Mouse (Mus musculus) heart, adult 9 months (tissue): ENCODE data around the gene Mdm2.

Source experiments
- DNase-seq, 2 experiments: peaks; one replicate each; pipeline ENCODE4 v3.0.0; 2022; ENCODE audit warnings: low spot score in 2 of 2

Gene Mdm2

GRCm38 (mm10) chr10:117670092-117670491 is 40.5 kb downstream of the Mdm2 start:
- DNase-seq, result no peak

GRCm38 (mm10) chr10:117669449-117670090 is 41.0 kb downstream of the Mdm2 start:
- DNase-seq, result no peak

- no peak for DNase-seq
These were observed 41.8 kb downstream of the Mdm2 start for GRCm38 (mm10) chr10:117668546-117669300.

- no peak for DNase-seq
These were observed 42.7 kb downstream of the Mdm2 start for GRCm38 (mm10) chr10:117667663-117668507.

GRCm38 (mm10) chr10:117666947-117667630 is 43.5 kb downstream of the Mdm2 start:
- no peak for DNase-seq

- no peak for DNase-seq
These were observed 44.2 kb downstream of the Mdm2 start for GRCm38 (mm10) chr10:117666361-117666760.

- DNase-seq, result no peak
These were observed 44.9 kb downstream of the Mdm2 start for GRCm38 (mm10) chr10:117665376-117666275.

GRCm38 (mm10) chr10:117664926-117665209 is 45.7 kb downstream of the Mdm2 start:
- no peak for DNase-seq

GRCm38 (mm10) chr10:117664208-117664925 is 46.2 kb downstream of the Mdm2 start:
- DNase-seq, result no peak

GRCm38 (mm10) chr10:117663865-117664200 is 46.7 kb downstream of the Mdm2 start:
- no peak for DNase-seq

GRCm38 (mm10) chr10:117663056-117663864 is 47.3 kb downstream of the Mdm2 start:
- no peak for DNase-seq

- DNase-seq, result no peak
These were observed 48.1 kb downstream of the Mdm2 start for GRCm38 (mm10) chr10:117662316-117663055.

GRCm38 (mm10) chr10:117659819-117660218 is 50.7 kb downstream of the Mdm2 start:
- peak; percentile 33 to 70 for DNase-seq

- no peak for DNase-seq
These were observed 51.1 kb downstream of the Mdm2 start for GRCm38 (mm10) chr10:117659430-117659813.

GRCm38 (mm10) chr10:117658522-117659429 is 51.8 kb downstream of the Mdm2 start:
- DNase-seq, result no peak

GRCm38 (mm10) chr10:117657659-117658306 is 52.8 kb downstream of the Mdm2 start:
- no peak for DNase-seq

GRCm38 (mm10) chr10:117656985-117657658 is 53.4 kb downstream of the Mdm2 start:
- no peak for DNase-seq
